Mouse (Mus musculus): ENCODE results near the gene Sipa1l3. TPM values are rescaled to one million over a fixed set of nuclear protein-coding genes. Genes with fewer than 3 reads are reported as not detected.

Gene Sipa1l3
- polyA plus RNA-seq, 1 experiment: 6.5 TPM

- H3K4me1 ChIP-seq (ENCODE audit: control insufficient read depth, insufficient read depth, insufficient read length, low read length): no peaks in the 10 kb centered on the region
- H3K27ac ChIP-seq (replicated peaks; ENCODE audit: low read depth, low read length): no peak overlapping the region
- H3K4me3 ChIP-seq (ENCODE audit: insufficient read depth, low read depth, low read length): no peak overlapping the region
Measured at GRCm38 (mm10) chr7:29404126-29404525, 114.3 kb downstream of the Sipa1l3 start.

DNA sequence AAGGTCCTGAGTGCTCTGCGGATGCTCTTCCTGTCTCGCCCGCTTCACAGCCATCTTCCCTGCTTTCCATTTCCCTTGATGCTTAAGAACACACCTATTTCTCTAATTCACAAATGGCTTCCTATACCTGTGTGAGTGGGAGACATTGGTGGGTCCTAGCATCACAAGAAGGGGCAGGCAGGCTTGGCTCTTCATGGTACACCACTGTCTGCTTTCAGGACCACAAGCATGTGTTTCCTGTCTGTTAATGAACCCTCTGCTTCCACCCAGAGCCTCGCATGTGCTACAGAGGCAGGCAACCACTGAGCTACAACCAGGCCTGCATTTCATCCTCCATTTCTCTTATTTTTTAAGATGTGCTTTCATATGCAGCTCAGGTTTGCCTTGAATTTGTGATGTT lies 116.4 kb downstream of the Sipa1l3 start:
- Histone ChIP-seq H3K4me3 (ENCODE audit: insufficient read depth, low read depth, low read length) (no peak overlapping the region), H3K27ac (replicated peaks; ENCODE audit: low read depth, low read length) (no peak overlapping the region), H3K4me1 (ENCODE audit: control insufficient read depth, insufficient read depth, insufficient read length, low read length) (no peaks in the 10 kb centered on the region)

GRCm38 (mm10) chr7:29400451-29400850 lies 118.0 kb downstream of the Sipa1l3 start:
- no peak overlapping the region for H3K27ac ChIP-seq (replicated peaks; ENCODE audit: low read depth, low read length)
- no peaks in the 10 kb centered on the region for H3K4me1 ChIP-seq (ENCODE audit: control insufficient read depth, insufficient read depth, insufficient read length, low read length)
- H3K4me3 ChIP-seq (ENCODE audit: insufficient read depth, low read depth, low read length): no peak overlapping the region

GRCm38 (mm10) chr7:29399056-29399455 lies 119.4 kb downstream of the Sipa1l3 start:
- H3K27ac ChIP-seq (replicated peaks; ENCODE audit: low read depth, low read length): no peak overlapping the region
- no peaks in the 10 kb centered on the region for H3K4me1 ChIP-seq (ENCODE audit: control insufficient read depth, insufficient read depth, insufficient read length, low read length)
- no peak overlapping the region for H3K4me3 ChIP-seq (ENCODE audit: insufficient read depth, low read depth, low read length)

DNA sequence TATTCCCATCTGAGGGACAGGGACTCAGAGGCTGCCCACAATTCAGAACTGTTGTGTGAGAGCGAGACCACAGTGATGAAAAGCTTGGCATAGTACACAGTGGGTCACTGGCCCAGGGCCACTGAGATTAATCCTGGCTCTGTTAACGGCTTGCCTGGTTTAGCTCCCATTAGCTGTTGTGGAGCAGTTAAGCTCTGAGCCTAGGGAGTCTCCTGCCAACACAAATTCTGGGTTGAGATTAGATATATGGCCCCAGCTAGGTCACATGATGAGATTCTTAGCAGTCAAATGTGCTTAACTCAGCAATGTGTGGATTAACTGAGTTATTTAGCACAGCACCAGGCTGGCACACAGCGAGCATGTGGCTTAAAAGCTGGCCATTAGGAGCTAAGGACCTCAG lies 121.0 kb downstream of the Sipa1l3 start:
- Histone ChIP-seq H3K4me3 (ENCODE audit: insufficient read depth, low read depth, low read length) (no peak overlapping the region), H3K27ac (replicated peaks; ENCODE audit: low read depth, low read length) (no peak overlapping the region), H3K4me1 (ENCODE audit: control insufficient read depth, insufficient read depth, insufficient read length, low read length) (no peaks in the 10 kb centered on the region)

DNA sequence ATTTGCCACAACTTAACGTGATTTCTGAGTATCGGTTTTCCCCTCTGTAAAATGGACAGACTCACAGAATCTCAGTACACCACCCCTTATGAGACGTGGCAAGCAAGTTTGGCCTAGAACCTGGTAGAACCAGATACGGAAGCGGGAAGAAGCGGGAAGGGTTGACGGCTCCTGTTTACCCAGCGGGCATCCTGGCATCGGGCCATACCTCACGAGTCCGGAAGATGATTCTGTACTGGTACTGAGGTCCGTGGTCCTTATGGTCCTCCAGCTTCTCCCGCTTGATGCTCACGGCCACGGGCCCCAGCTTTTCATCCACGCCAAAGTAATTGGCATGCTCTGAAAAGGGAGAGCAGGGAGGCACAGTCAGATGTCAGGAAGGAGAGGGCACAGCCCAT lies 121.5 kb downstream of the Sipa1l3 start:
- Histone ChIP-seq H3K27ac (replicated peaks; ENCODE audit: low read depth, low read length) (no peak overlapping the region), H3K4me3 (ENCODE audit: insufficient read depth, low read depth, low read length) (no peak overlapping the region), H3K4me1 (ENCODE audit: control insufficient read depth, insufficient read depth, insufficient read length, low read length) (no peaks in the 10 kb centered on the region)

DNA sequence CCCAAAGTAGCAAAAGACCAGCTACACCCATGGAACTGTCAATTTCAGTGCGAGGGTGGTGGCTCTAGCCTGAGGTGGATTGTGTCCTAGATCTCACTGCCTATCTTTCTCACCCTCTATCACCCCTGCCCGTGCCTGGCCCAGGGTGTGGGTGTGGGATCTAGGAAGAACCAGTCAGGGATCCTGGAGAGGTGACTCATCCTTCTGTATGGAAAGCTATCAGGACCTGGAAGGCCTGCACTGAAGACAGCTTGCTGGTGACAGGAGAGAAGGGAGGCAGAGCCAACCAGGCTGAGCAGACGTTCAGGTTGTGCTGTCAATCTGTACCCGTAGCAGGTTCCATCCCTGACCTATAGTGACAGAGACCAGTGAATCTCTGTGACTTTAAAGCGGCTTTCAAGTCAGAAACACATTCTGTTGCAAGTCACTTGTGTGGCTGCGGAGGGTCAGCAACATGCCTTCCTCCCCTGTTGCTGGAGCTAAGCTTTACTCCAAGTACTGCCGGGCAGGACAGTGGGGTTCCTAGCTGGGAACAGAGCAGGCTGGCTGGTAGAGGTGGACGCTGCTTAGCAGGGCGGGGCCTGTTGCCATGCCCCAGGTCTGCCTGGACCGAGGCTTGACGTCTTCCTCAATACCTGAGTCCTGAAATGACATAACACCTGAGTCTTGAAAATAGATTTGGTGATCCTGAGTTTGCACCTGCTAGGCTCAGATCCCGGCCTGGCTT lies 122.1 kb downstream of the Sipa1l3 start:
- H3K4me3 ChIP-seq (ENCODE audit: insufficient read depth, low read depth, low read length): no peak overlapping the region
- no peaks in the 10 kb centered on the region for H3K4me1 ChIP-seq (ENCODE audit: control insufficient read depth, insufficient read depth, insufficient read length, low read length)
- no peak overlapping the region for H3K27ac ChIP-seq (replicated peaks; ENCODE audit: low read depth, low read length)

DNA sequence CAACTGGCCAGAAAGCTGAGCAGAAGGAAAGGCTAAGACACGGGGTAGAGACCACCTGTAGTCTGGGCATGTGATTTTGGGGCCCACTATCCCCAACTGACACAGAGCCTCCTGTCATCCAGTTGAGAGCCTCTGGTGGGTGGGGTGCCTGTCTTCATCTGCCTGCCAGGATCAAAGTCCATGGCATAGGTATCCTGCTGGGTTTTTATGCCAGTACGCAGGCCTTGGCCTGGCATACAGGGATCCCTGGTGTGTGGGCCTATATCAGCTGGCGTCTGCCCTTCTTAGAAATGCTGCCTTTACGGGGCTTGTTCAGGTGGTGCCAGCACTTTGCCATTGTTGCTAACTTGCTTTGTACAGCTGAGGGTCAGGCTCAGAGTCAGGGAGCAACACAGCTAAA lies 123.3 kb downstream of the Sipa1l3 start:
- Histone ChIP-seq H3K27ac (replicated peaks; ENCODE audit: low read depth, low read length) (no peak overlapping the region), H3K4me3 (ENCODE audit: insufficient read depth, low read depth, low read length) (no peak overlapping the region), H3K4me1 (ENCODE audit: control insufficient read depth, insufficient read depth, insufficient read length, low read length) (no peaks in the 10 kb centered on the region)

DNA sequence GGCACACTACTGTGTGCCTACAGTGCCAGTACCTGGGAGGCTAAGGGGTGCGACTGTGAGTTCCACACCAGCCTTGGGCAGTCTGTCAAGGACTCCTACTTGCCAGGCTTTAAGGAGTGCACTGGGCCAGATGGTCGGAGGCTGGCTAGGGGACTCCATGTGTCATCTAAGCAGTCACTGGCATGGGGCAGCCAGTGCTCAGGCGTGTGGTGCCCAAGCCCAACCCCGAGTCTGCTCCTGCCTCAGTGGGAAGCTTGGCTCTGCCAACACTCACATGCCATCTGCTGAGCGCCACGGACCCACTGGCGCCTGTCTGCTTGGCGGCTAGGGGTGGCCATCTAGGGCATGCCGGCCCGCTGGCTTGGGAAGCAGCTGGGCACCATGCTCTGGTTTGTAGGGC lies 125.1 kb downstream of the Sipa1l3 start:
- Histone ChIP-seq H3K27ac (replicated peaks; ENCODE audit: low read depth, low read length) (no peak overlapping the region), H3K4me1 (ENCODE audit: control insufficient read depth, insufficient read depth, insufficient read length, low read length) (no peaks in the 10 kb centered on the region)

DNA sequence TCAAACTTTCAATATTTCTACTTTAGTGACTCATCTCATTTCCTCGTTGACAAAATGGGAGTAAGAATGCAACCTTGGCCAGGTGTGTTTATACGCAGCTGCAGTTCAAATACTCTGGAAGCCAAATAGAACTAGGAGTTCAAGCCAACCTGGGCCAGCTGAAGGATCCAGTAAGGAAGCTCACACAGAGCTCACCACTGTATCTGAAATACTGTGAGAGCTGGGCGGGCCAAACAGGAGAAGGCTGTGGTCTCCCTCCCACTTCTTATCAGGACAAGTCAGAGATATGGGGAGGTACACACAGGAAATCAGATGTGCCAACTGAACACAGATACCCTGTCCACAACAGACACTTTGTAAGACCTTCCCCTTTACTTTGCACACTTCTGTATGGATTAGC lies 125.6 kb downstream of the Sipa1l3 start:
- Histone ChIP-seq H3K4me1 (ENCODE audit: control insufficient read depth, insufficient read depth, insufficient read length, low read length) (no peaks in the 10 kb centered on the region), H3K27ac (replicated peaks; ENCODE audit: low read depth, low read length) (no peak overlapping the region), H3K4me3 (ENCODE audit: insufficient read depth, low read depth, low read length) (no peak overlapping the region)

More for the DNA sequence above, 125.1 kb downstream of the Sipa1l3 start:
- no peak overlapping the region for H3K4me3 ChIP-seq (ENCODE audit: insufficient read depth, low read depth, low read length)

DNA sequence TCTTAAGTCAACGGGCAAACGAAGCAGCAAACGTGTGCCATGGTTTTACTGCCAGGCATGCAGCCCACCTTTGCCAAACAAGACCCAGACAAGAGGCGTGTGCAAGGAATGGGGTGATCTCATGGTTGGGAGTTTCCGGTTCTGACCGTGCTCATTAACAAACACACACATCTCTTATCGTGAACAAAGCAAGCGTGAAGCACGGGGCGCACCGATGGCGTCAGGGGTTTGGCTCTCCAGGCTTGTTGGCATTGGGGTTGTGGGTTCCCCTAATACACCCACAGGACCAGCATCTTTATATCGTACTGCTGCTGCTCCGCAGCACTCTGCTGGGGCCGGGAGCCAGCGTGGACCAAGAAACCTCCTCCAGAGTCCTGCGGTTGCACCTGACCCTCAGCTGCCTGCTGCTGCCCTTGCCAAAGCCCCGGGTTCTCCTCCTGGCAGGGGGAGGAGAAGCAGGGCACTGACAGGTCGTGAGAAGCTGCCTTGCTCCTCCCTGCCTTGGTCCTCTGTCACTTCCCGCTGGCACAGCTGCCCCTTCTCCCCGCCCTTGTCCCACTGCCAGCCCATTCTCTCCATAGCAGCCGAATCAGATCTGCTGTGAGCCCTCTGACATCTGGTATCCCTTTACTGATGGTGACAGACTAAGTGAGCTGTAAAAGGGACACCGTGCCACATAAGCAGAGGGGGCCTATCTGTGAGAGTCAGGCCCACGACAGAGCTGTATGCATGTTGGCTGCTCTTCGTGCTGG lies 126.5 kb downstream of the Sipa1l3 start:
- Histone ChIP-seq H3K27ac (replicated peaks; ENCODE audit: low read depth, low read length) (no peak overlapping the region), H3K4me1 (ENCODE audit: control insufficient read depth, insufficient read depth, insufficient read length, low read length) (no peaks in the 10 kb centered on the region), H3K4me3 (ENCODE audit: insufficient read depth, low read depth, low read length) (no peak overlapping the region)

GRCm38 (mm10) chr7:29391112-29391760 lies 127.2 kb downstream of the Sipa1l3 start:
- no peak overlapping the region for H3K27ac ChIP-seq (replicated peaks; ENCODE audit: low read depth, low read length)
- no peak overlapping the region for H3K4me3 ChIP-seq (ENCODE audit: insufficient read depth, low read depth, low read length)

GRCm38 (mm10) chr7:29390234-29390633 lies 128.2 kb downstream of the Sipa1l3 start:
- no peak overlapping the region for H3K4me3 ChIP-seq (ENCODE audit: insufficient read depth, low read depth, low read length)
- H3K4me1 ChIP-seq (ENCODE audit: control insufficient read depth, insufficient read depth, insufficient read length, low read length): no peaks in the 10 kb centered on the region
- H3K27ac ChIP-seq (replicated peaks; ENCODE audit: low read depth, low read length): no peak overlapping the region

More at GRCm38 (mm10) chr7:29391112-29391760, 127.2 kb downstream of the Sipa1l3 start:
- no peaks in the 10 kb centered on the region for H3K4me1 ChIP-seq (ENCODE audit: control insufficient read depth, insufficient read depth, insufficient read length, low read length)

GRCm38 (mm10) chr7:29387524-29388068 lies 130.8 kb downstream of the Sipa1l3 start:
- Histone ChIP-seq H3K4me1 (ENCODE audit: control insufficient read depth, insufficient read depth, insufficient read length, low read length) (no peaks in the 10 kb centered on the region), H3K27ac (replicated peaks; ENCODE audit: low read depth, low read length) (no peak overlapping the region), H3K4me3 (ENCODE audit: insufficient read depth, low read depth, low read length) (no peak overlapping the region)

GRCm38 (mm10) chr7:29386349-29386748 lies 132.1 kb downstream of the Sipa1l3 start:
- Histone ChIP-seq H3K4me3 (ENCODE audit: insufficient read depth, low read depth, low read length) (no peak overlapping the region), H3K27ac (replicated peaks; ENCODE audit: low read depth, low read length) (no peak overlapping the region), H3K4me1 (ENCODE audit: control insufficient read depth, insufficient read depth, insufficient read length, low read length) (no peaks in the 10 kb centered on the region)
